Mouse (Mus musculus): ENCODE measurements around the gene Gm17387.

The Gm17387 gene

GRCm38 (mm10) chr7:141048226-141049218 is 19.6 kb downstream of the Gm17387 start:
- peak; percentile 94 for DNase-seq

- no peak for DNase-seq
Observed at GRCm38 (mm10) chr7:141049326-141049725, 20.4 kb downstream of the Gm17387 start.

- DNase-seq = no peak
Observed at GRCm38 (mm10) chr7:141051060-141051685, 22.2 kb downstream of the Gm17387 start.

GRCm38 (mm10) chr7:141052016-141052415 is 23.1 kb downstream of the Gm17387 start:
- no peak for DNase-seq

- DNase-seq = no peak
Observed at GRCm38 (mm10) chr7:141052421-141052820, 23.5 kb downstream of the Gm17387 start.

GRCm38 (mm10) chr7:141055785-141056184 is 26.9 kb downstream of the Gm17387 start:
- no peak for DNase-seq

GRCm38 (mm10) chr7:141056976-141057375 is 28.0 kb downstream of the Gm17387 start:
- no peak for DNase-seq

- DNase-seq = no peak
Observed at GRCm38 (mm10) chr7:141057541-141057940, 28.6 kb downstream of the Gm17387 start.

GRCm38 (mm10) chr7:141058601-141059341 is 29.8 kb downstream of the Gm17387 start:
- DNase-seq = no peak

GRCm38 (mm10) chr7:141059929-141060328 is 31.0 kb downstream of the Gm17387 start:
- no peak for DNase-seq

GRCm38 (mm10) chr7:141060426-141061242 is 31.7 kb downstream of the Gm17387 start, which contains the start of gene B4galnt4:
B4galnt4 (plus strand) TSS chr7:141061104.
- peak; percentile 95 for DNase-seq

- DNase-seq = peak; percentile 56
Observed at GRCm38 (mm10) chr7:141061269-141061692, 32.4 kb downstream of the Gm17387 start.

- no peak for DNase-seq
Observed at GRCm38 (mm10) chr7:141062525-141062924, 33.6 kb downstream of the Gm17387 start.

- no peak for DNase-seq
Observed at GRCm38 (mm10) chr7:141063353-141063752, 34.4 kb downstream of the Gm17387 start.

- no peak for DNase-seq
Observed at GRCm38 (mm10) chr7:141064175-141064574, 35.2 kb downstream of the Gm17387 start.

- DNase-seq = no peak
Observed at GRCm38 (mm10) chr7:141064576-141064975, 35.6 kb downstream of the Gm17387 start.

- no peak for DNase-seq
Observed at GRCm38 (mm10) chr7:141068351-141068750, 39.4 kb downstream of the Gm17387 start.

- DNase-seq = peak; percentile 89
Observed at GRCm38 (mm10) chr7:141070058-141070862, 41.3 kb downstream of the Gm17387 start.

GRCm38 (mm10) chr7:141072017-141072745 is 43.2 kb downstream of the Gm17387 start:
- DNase-seq = no peak

GRCm38 (mm10) chr7:141073782-141074181 is 44.9 kb downstream of the Gm17387 start:
- DNase-seq = no peak

- DNase-seq = no peak
Observed at GRCm38 (mm10) chr7:141077841-141078240, 48.9 kb downstream of the Gm17387 start, which contains the start of gene Pkp3. Pkp3 (plus strand) TSS chr7:141078218.
